Mouse (Mus musculus) intestine, postnatal 0 days (tissue): Measurements from ENCODE around the gene Fgf9. TPM values are rescaled to one million over a fixed set of nuclear protein-coding genes. Genes with fewer than 3 reads are reported as not detected.
A peak's percentile ranks its signal among the peaks of the same experiment; 100 is the strongest.

Experiments
- ATAC-seq: fragments of 200-750 bp; cut with Nextera tagmentation; 2 replicates; pipeline ENCODE4 v1.8.0; 2017; ENCODE audit warnings: mild to moderate bottlenecking, moderate TSS enrichment, moderate library complexity
- H3K27ac ChIP-seq: fragments of 300-500 bp; sonication (generic); 2 replicates; pipeline ENCODE4 v1.5.1; 2014; ENCODE audit warnings: mild to moderate bottlenecking, low read depth, low read length, moderate library complexity
- H3K27me3 ChIP-seq: fragments of 300-500 bp; sonication (generic); replicated peaks from 2 replicates; pipeline ENCODE4 v1.6.1; 2014; ENCODE audit warnings: low read length, mixed read lengths; ENCODE audit not compliant: control insufficient read depth, insufficient read depth
- H3K36me3 ChIP-seq: fragments of 300-500 bp; sonication (generic); 2 replicates; pipeline ENCODE4 v1.6.1; 2014; ENCODE audit warnings: mild to moderate bottlenecking, moderate library complexity; ENCODE audit not compliant: control insufficient read depth, insufficient read depth
- H3K4me1 ChIP-seq: fragments of 300-500 bp; sonication (generic); replicated peaks from 2 replicates; pipeline ENCODE4 v1.6.1; 2014; ENCODE audit warnings: antibody characterized with exemption, low read length, mixed read lengths; ENCODE audit not compliant: control insufficient read depth, insufficient read depth
- H3K4me2 ChIP-seq: fragments of 300-500 bp; sonication (generic); replicated peaks from 2 replicates; pipeline ENCODE4 v1.6.1; 2014; ENCODE audit warnings: low read depth, mild to moderate bottlenecking, moderate library complexity
- H3K4me3 ChIP-seq: fragments of 300-500 bp; sonication (generic); 2 replicates; pipeline ENCODE4 v1.5.1; 2014; ENCODE audit warnings: low read depth, low read length
- H3K9ac ChIP-seq: fragments of 300-500 bp; sonication (generic); 2 replicates; pipeline ENCODE4 v1.6.1; 2014; ENCODE audit warnings: mild to moderate bottlenecking, low read depth, low read length
- H3K9me3 ChIP-seq: fragments of 300-500 bp; sonication (generic); 2 replicates; pipeline ENCODE4 v1.6.1; 2016; ENCODE audit warnings: mixed run types; ENCODE audit not compliant: control insufficient read depth
- CTCF ChIP-seq: sonication (generic); IDR thresholded peaks from 2 replicates; pipeline ENCODE4 v1.5.1; 2016; ENCODE audit warnings: low read depth, mild to moderate bottlenecking, control low read depth, antibody characterized with exemption, moderate library complexity
- WGBS: fragments of 180-500 bp; shearing (Covaris S2); extraction: QIAGEN DNeasy Blood & Tissue Kit; methylation state at CpG from one replicate; pipeline ENCODE4 v1.1.7; 2014; 5-methylcytosine and 5-hydroxymethylcytosine counted together
- polyA plus RNA-seq: library from polyadenylated mRNA; unstranded; fragments of >200 nt; fragmentation: Nextera tagmentation; extraction: Ambion mirVana; gene quantifications from 2 replicates; pipeline ENCODE4 v1.2.1, GENCODE M21; 2015

The Fgf9 gene
- polyA plus RNA-seq, 1 experiment from 2014 or later, result 5.7 TPM

- no peaks in the 10 kb centered on the region for H3K9me3 ChIP-seq
- 99% methylated on average over 3 of the region's 3 CpGs for WGBS
- 0 out of 2 replicates have a peak, but pooled peaks cover 4% of the 10 kb centered on the region for H3K36me3 ChIP-seq
- no peak overlapping the region for H3K27ac ChIP-seq
- no peak for ATAC-seq
- peak; percentile 33 for TF ChIP-seq CTCF
- no peaks in the 10 kb centered on the region for H3K27me3 ChIP-seq
- no peak overlapping the region for H3K4me3 ChIP-seq
- H3K4me2 ChIP-seq, result no peak overlapping the region
- no peaks in the 10 kb centered on the region for H3K4me1 ChIP-seq
- H3K9ac ChIP-seq, result no peak overlapping the region
Observed at GRCm38 (mm10) chr14:58084240-58084639, 13.9 kb downstream of the Fgf9 start.

- Histone ChIP-seq H3K4me3 (no peak overlapping the region), H3K27me3 (no peaks in the 10 kb centered on the region), H3K9me3 (no peaks in the 10 kb centered on the region), H3K4me2 (peak overlapping the region; percentile 35; the same call in 1 of the 2 replicates), H3K27ac (no peak overlapping the region), H3K4me1 (no peaks in the 10 kb centered on the region), H3K36me3 (0 out of 2 replicates have a peak, but pooled peaks cover 4% of the 10 kb centered on the region), H3K9ac (no peak overlapping the region)
- TF ChIP-seq CTCF, result no peak
- WGBS, result 35% methylated on average over 4 of the region's 4 CpGs
- ATAC-seq, result peak; percentile 70
Observed at GRCm38 (mm10) chr14:58087326-58087725, 17.0 kb downstream of the Fgf9 start.

- Histone ChIP-seq H3K4me3 (no peak overlapping the region), H3K27me3 (no peaks in the 10 kb centered on the region), H3K4me1 (no peaks in the 10 kb centered on the region), H3K9me3 (no peaks in the 10 kb centered on the region), H3K4me2 (no peak overlapping the region), H3K9ac (no peak overlapping the region), H3K27ac (no peak overlapping the region), H3K36me3 (no peaks in the 10 kb centered on the region)
- TF ChIP-seq CTCF, result no peak
- 80% methylated on average over 5 of the region's 5 CpGs for WGBS
- no peak for ATAC-seq
Observed at GRCm38 (mm10) chr14:58089486-58089885, 19.1 kb downstream of the Fgf9 start.

GRCm38 (mm10) chr14:58091321-58091720 lies 21.0 kb downstream of the Fgf9 start:
- Histone ChIP-seq H3K27ac (no peak overlapping the region), H3K9ac (no peak overlapping the region), H3K27me3 (no peaks in the 10 kb centered on the region), H3K4me2 (peak overlapping the region; percentile 25; the same call in 1 of the 2 replicates), H3K4me1 (no peaks in the 10 kb centered on the region), H3K4me3 (no peak overlapping the region), H3K9me3 (no peaks in the 10 kb centered on the region), H3K36me3 (no peaks in the 10 kb centered on the region)
- WGBS, result 51% methylated on average over 10 of the region's 10 CpGs
- no peak for TF ChIP-seq CTCF
- ATAC-seq, result no peak

GRCm38 (mm10) chr14:58099599-58099998 lies 29.3 kb downstream of the Fgf9 start:
- Histone ChIP-seq H3K4me1 (no peaks in the 10 kb centered on the region), H3K4me2 (no peak overlapping the region), H3K4me3 (no peak overlapping the region), H3K27ac (no peak overlapping the region), H3K27me3 (no peaks in the 10 kb centered on the region), H3K9me3 (no peaks in the 10 kb centered on the region), H3K36me3 (no peaks in the 10 kb centered on the region), H3K9ac (no peak overlapping the region)
- no peak for TF ChIP-seq CTCF
- no peak for ATAC-seq
- WGBS, result 82% methylated on average over 8 of the region's 8 CpGs

- Histone ChIP-seq H3K4me1 (no peaks in the 10 kb centered on the region), H3K9me3 (no peaks in the 10 kb centered on the region), H3K27ac (no peak overlapping the region), H3K9ac (no peak overlapping the region), H3K4me3 (no peak overlapping the region), H3K4me2 (no peak overlapping the region), H3K36me3 (no peaks in the 10 kb centered on the region), H3K27me3 (no peaks in the 10 kb centered on the region)
- no peak for ATAC-seq
- TF ChIP-seq CTCF, result no peak
- 29% methylated on average over 6 of the region's 6 CpGs for WGBS
Observed at GRCm38 (mm10) chr14:58101298-58101697, 31.0 kb downstream of the Fgf9 start.

GRCm38 (mm10) chr14:58104266-58104665 lies 33.9 kb downstream of the Fgf9 start:
- H3K27me3 ChIP-seq, result no peaks in the 10 kb centered on the region
- no peak overlapping the region for H3K4me3 ChIP-seq
- no peak for TF ChIP-seq CTCF
- H3K9me3 ChIP-seq, result no peaks in the 10 kb centered on the region
- WGBS, result 70% methylated on average over 8 of the region's 8 CpGs
- H3K27ac ChIP-seq, result no peak overlapping the region
- H3K4me1 ChIP-seq, result no peaks in the 10 kb centered on the region
- no peaks in the 10 kb centered on the region for H3K36me3 ChIP-seq
- no peak overlapping the region for H3K4me2 ChIP-seq
- no peak overlapping the region for H3K9ac ChIP-seq
- ATAC-seq, result no peak
